Mouse (Mus musculus) spleen, adult 2 months (tissue): Measurements from ENCODE around the gene Tomm20l. TPM values are rescaled to one million over a fixed set of nuclear protein-coding genes. Genes with fewer than 3 reads are reported as not detected.

ENCODE experiments used
- DNase-seq, 2 experiments: peaks; one replicate each; pipeline versions ENCODE4 v3.0.0 to v3.0.0-alpha.2; 2012 to 2021; ENCODE audit warnings: low spot score in 2 of 2, low read depth in 1 of 2
- H3K27ac ChIP-seq: fragments of 200-500 bp; 2 replicates; pipeline ENCODE4 v1.5.1; 2012; ENCODE audit warnings: low read length, inconsistent platforms; ENCODE audit not compliant: insufficient read depth
- H3K27me3 ChIP-seq: fragments of 200-500 bp; 2 replicates; pipeline ENCODE4 v1.6.1; 2012; ENCODE audit warnings: mild to moderate bottlenecking, moderate library complexity, low read length, inconsistent platforms; ENCODE audit not compliant: control insufficient read depth, insufficient read depth
- H3K36me3 ChIP-seq: fragments of 200-500 bp; 2 replicates; pipeline ENCODE4 v1.6.1; 2012; ENCODE audit warnings: mild to moderate bottlenecking, low read length, inconsistent platforms; ENCODE audit not compliant: control insufficient read depth, insufficient read depth
- H3K4me1 ChIP-seq: fragments of 200-500 bp; 2 replicates; pipeline ENCODE4 v1.6.1; 2011; ENCODE audit warnings: inconsistent platforms; ENCODE audit not compliant: control insufficient read depth, insufficient read depth, insufficient read length
- H3K4me3 ChIP-seq: fragments of 200-500 bp; 2 replicates; pipeline ENCODE4 v1.5.1; 2011; ENCODE audit warnings: mild to moderate bottlenecking, inconsistent platforms; ENCODE audit not compliant: insufficient read depth, insufficient read length; ENCODE audit errors: extremely low read depth
- CTCF ChIP-seq: fragments of 200-500 bp; IDR thresholded peaks from 2 replicates; pipeline ENCODE4 v1.5.1; 2011; ENCODE audit warnings: mild to moderate bottlenecking, inconsistent platforms; ENCODE audit not compliant: insufficient read depth, insufficient read length, insufficient replicate concordance; ENCODE audit errors: extremely low read depth
- POLR2A ChIP-seq: fragments of 200-500 bp; IDR thresholded peaks from 2 replicates; pipeline ENCODE4 v1.6.1; 2011; ENCODE audit warnings: low read depth, low read length, inconsistent platforms
- WGBS: fragments of 180-500 bp; shearing (Covaris S2); methylation state at CpG from one replicate; pipeline ENCODE4 v1.1.7; 2018; 5-methylcytosine and 5-hydroxymethylcytosine counted together
- polyA plus RNA-seq: library from polyadenylated mRNA; depleted of rRNA; stranded (reverse); fragments of >200 nt; gene quantifications from 2 replicates; pipeline ENCODE4 v1.2.3, GENCODE M21; 2012; rRNA removed

The Tomm20l gene
- polyA plus RNA-seq, 1 experiment: not detected

GRCm38 (mm10) chr12:71149456-71149855, 38.2 kb downstream of the Tomm20l start:
- H3K4me3 ChIP-seq: no peak overlapping the region
- peaks cover 22% of the 10 kb centered on the region for H3K36me3 ChIP-seq
- no peak overlapping the region for H3K27ac ChIP-seq
- DNase-seq: no peak
- H3K27me3 ChIP-seq: no peaks in the 10 kb centered on the region
- WGBS: 86% methylated on average over 6 of the region's 6 CpGs
- TF ChIP-seq CTCF (no peak), POLR2A (no peak)
- H3K4me1 ChIP-seq: no peaks in the 10 kb centered on the region

GRCm38 (mm10) chr12:71150167-71150566, 38.9 kb downstream of the Tomm20l start:
- no peak for TF ChIP-seq POLR2A
- TF ChIP-seq CTCF: no peak
- no peaks in the 10 kb centered on the region for H3K4me1 ChIP-seq
- WGBS: 81% methylated on average over 8 of the region's 8 CpGs
- H3K27ac ChIP-seq: no peak overlapping the region
- no peaks in the 10 kb centered on the region for H3K27me3 ChIP-seq
- H3K36me3 ChIP-seq: peaks cover 26% of the 10 kb centered on the region
- no peak for DNase-seq
- H3K4me3 ChIP-seq: no peak overlapping the region

GRCm38 (mm10) chr12:71154979-71155378, 43.8 kb downstream of the Tomm20l start:
- TF ChIP-seq POLR2A (no peak), CTCF (no peak)
- H3K4me1 ChIP-seq: no peaks in the 10 kb centered on the region
- WGBS: 91% methylated on average over 6 of the region's 6 CpGs
- H3K27ac ChIP-seq: no peak overlapping the region
- H3K36me3 ChIP-seq: peaks cover 22% of the 10 kb centered on the region
- no peak for DNase-seq
- no peaks in the 10 kb centered on the region for H3K27me3 ChIP-seq
- no peak overlapping the region for H3K4me3 ChIP-seq

GRCm38 (mm10) chr12:71157974-71158373, 46.7 kb downstream of the Tomm20l start:
- Histone ChIP-seq H3K27ac (no peak overlapping the region), H3K36me3 (peaks cover 28% of the 10 kb centered on the region), H3K4me1 (no peaks in the 10 kb centered on the region), H3K27me3 (no peaks in the 10 kb centered on the region), H3K4me3 (no peak overlapping the region)
- no peak for TF ChIP-seq POLR2A
- no peak for TF ChIP-seq CTCF
- WGBS: 89% methylated on average over 6 of the region's 6 CpGs
- no peak for DNase-seq

- Histone ChIP-seq H3K4me1 (no peaks in the 10 kb centered on the region), H3K36me3 (peaks cover 14% of the 10 kb centered on the region), H3K27ac (no peak overlapping the region), H3K4me3 (no peak overlapping the region), H3K27me3 (no peaks in the 10 kb centered on the region)
- TF ChIP-seq POLR2A (no peak), CTCF (no peak)
- DNase-seq: no peak
- 84% methylated on average over 9 of the region's 9 CpGs for WGBS
These were observed 53.2 kb downstream of the Tomm20l start for GRCm38 (mm10) chr12:71164410-71164809.

- no peak for DNase-seq
- Histone ChIP-seq H3K4me3 (no peak overlapping the region), H3K4me1 (no peaks in the 10 kb centered on the region), H3K27me3 (no peaks in the 10 kb centered on the region), H3K36me3 (peaks cover 6% of the 10 kb centered on the region; the same call in 1 of the 2 replicates), H3K27ac (no peak overlapping the region)
- 97% methylated on average over 1 of the region's 1 CpGs for WGBS
- TF ChIP-seq CTCF (no peak), POLR2A (no peak)
These were observed 58.7 kb downstream of the Tomm20l start for GRCm38 (mm10) chr12:71169911-71170310.

Other genes starting within 250 kb of the Tomm20l start
- 7.2 and 9.4 TPM in 2 replicates for gene Actr10, start 173.6 kb upstream of the Tomm20l start, polyA plus RNA-seq
- 9.9 and 11.0 TPM in 2 replicates for gene Psma3, start 136.8 kb upstream of the Tomm20l start, polyA plus RNA-seq
- 4.7 and 5.0 TPM in 2 replicates for gene Arid4a, start 95.4 kb upstream of the Tomm20l start, polyA plus RNA-seq
- gene Timm9, start 25.3 kb downstream of the Tomm20l start, polyA plus RNA-seq: 7.2 and 8.4 TPM in 2 replicates
- 1.7 and 2.0 TPM in 2 replicates for gene 2700049A03Rik, start 25.4 kb downstream of the Tomm20l start, polyA plus RNA-seq
- 4.7 and 7.2 TPM in 2 replicates for gene Dact1, start 198.5 kb downstream of the Tomm20l start, polyA plus RNA-seq